Mouse (Mus musculus): ENCODE data around the gene Rnf39.
A peak's percentile ranks its signal among the peaks of the same experiment; 100 is the strongest.
"Not testable (repeated sequence)": the region's sequence is repeated elsewhere in the genome, so short reads cannot be mapped to it uniquely, and the experiment has no call there.

Gene Rnf39

GRCm38 (mm10) chr17:36988475-36988874 is 45.8 kb downstream of the Rnf39 start:
- no peak for DNase-seq

GRCm38 (mm10) chr17:36989437-36989836 is 46.7 kb downstream of the Rnf39 start, which contains the start of gene H2-M5:
TSS of gene H2-M5 (minus strand) at chr17:36989537.
- DNase-seq = no peak

- not testable (repeated sequence) for DNase-seq
These were observed 47.9 kb downstream of the Rnf39 start for GRCm38 (mm10) chr17:36990630-36991029.

GRCm38 (mm10) chr17:36992336-36993104 is 49.8 kb downstream of the Rnf39 start:
- DNase-seq = no peak

GRCm38 (mm10) chr17:36993770-36994325 is 51.1 kb downstream of the Rnf39 start:
- DNase-seq = no peak

GRCm38 (mm10) chr17:36994528-36994927 is 51.8 kb downstream of the Rnf39 start:
- DNase-seq = no peak

GRCm38 (mm10) chr17:36995448-36995847 is 52.7 kb downstream of the Rnf39 start:
- DNase-seq = no peak

- DNase-seq = peak; percentile 83
These were observed 54.5 kb downstream of the Rnf39 start for GRCm38 (mm10) chr17:36997033-36997735.
